ENCODE assay signal across 8 mouse cellular contexts in the genomic region with DNA sequence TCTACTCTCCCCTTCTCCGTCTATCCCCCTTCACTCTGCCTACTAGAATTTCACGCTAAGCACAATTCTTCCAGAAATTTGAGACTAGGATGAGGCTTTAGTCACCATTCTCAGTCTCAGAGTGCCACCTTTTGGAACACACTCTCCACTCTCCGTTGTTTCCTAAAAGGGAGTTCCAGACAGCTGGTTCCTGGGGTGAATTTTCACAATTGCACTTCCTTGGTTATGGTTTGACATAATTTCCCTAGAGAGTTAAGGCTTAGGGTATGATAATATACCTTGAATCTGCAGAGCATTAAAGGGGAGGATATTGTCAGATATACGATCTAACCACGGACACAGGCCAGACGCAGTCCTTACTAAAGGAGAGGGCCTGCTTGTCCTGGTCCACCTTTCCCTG.
DNase-seq lines count a peak whose midpoint lies in the region; ATAC-seq and TF ChIP-seq lines count a peak whose summit lies in the region.

No protein-coding gene starts in this region.

- H3K9me3 ChIP-seq in hindbrain, embryonic 10.5 days, result no peaks in the 10 kb centered on the region
- H3K9me3 ChIP-seq in hindbrain, embryonic 11.5 days (ENCODE audit: control insufficient read depth, low read length), result no peaks in the 10 kb centered on the region
- H3K9me3 ChIP-seq in forebrain, embryonic 12.5 days, result no peaks in the 10 kb centered on the region

- DNase-seq in hindbrain, embryonic 10.5 days (ENCODE audit: low spot score), result peak; percentile 7
- no peak for DNase-seq in hindbrain, embryonic 11.5 days (ENCODE audit: low spot score)
- peak; percentile 55 for DNase-seq in embryo, embryonic 9.5 days (ENCODE audit: extremely low spot score)
- DNase-seq in left cerebral cortex, adult 2 months (ENCODE audit: extremely low spot score in 1 of 2, low spot score in 2 of 2), result peak; percentile 17 to 28
- peak; percentile 33 for DNase-seq in telencephalon, adult 2 months (ENCODE audit: low read depth, low spot score)
- DNase-seq in urinary bladder, postnatal 10 days (ENCODE audit: low spot score), result no peak

- no peaks in the 10 kb centered on the region for H3K36me3 ChIP-seq in hindbrain, embryonic 10.5 days
- H3K36me3 ChIP-seq in hindbrain, embryonic 11.5 days (ENCODE audit: control insufficient read depth, insufficient read depth, low read length), result no peaks in the 10 kb centered on the region
- H3K36me3 ChIP-seq in forebrain, embryonic 12.5 days (replicated peaks), result no peaks in the 10 kb centered on the region

- ATAC-seq in hindbrain, embryonic 11.5 days (ENCODE audit: low FRiP score), result no peak
- ATAC-seq in CD4-positive, CD25-positive, alpha-beta regulatory T cell, adult 4 months, result peak; percentile 3
- no peak for ATAC-seq in forebrain, embryonic 12.5 days (ENCODE audit: low FRiP score)

- 63% methylated on average over 6 of the region's 6 CpGs for WGBS in hindbrain, embryonic 10.5 days
- 60% methylated on average over 6 of the region's 6 CpGs for WGBS in hindbrain, embryonic 11.5 days
- 62% methylated on average over 6 of the region's 6 CpGs for WGBS in forebrain, embryonic 12.5 days

- no peaks in the 10 kb centered on the region for H3K27me3 ChIP-seq in hindbrain, embryonic 10.5 days (ENCODE audit: insufficient read depth, poor library complexity, severe bottlenecking)
- H3K27me3 ChIP-seq in hindbrain, embryonic 11.5 days (ENCODE audit: control insufficient read depth, insufficient read depth, low read length), result no peaks in the 10 kb centered on the region
- no peaks in the 10 kb centered on the region for H3K27me3 ChIP-seq in forebrain, embryonic 12.5 days

- H3K27ac ChIP-seq in hindbrain, embryonic 10.5 days, result no peak overlapping the region
- no peak overlapping the region for H3K27ac ChIP-seq in hindbrain, embryonic 11.5 days (ENCODE audit: low read depth, low read length)
- no peak overlapping the region for H3K27ac ChIP-seq in left cerebral cortex, adult 2 months
- H3K27ac ChIP-seq in forebrain, embryonic 12.5 days, result no peak overlapping the region

- H3K4me1 ChIP-seq in hindbrain, embryonic 10.5 days (replicated peaks), result peaks cover 3% of the 10 kb centered on the region; the same call in 1 of the 2 replicates
- H3K4me1 ChIP-seq in hindbrain, embryonic 11.5 days (replicated peaks; ENCODE audit: control insufficient read depth, insufficient read depth, low read length), result no peaks in the 10 kb centered on the region
- no peaks in the 10 kb centered on the region for H3K4me1 ChIP-seq in forebrain, embryonic 12.5 days

- no peak overlapping the region for H3K4me3 ChIP-seq in hindbrain, embryonic 10.5 days
- no peak overlapping the region for H3K4me3 ChIP-seq in hindbrain, embryonic 11.5 days (ENCODE audit: low read depth, low read length)
- no peak overlapping the region for H3K4me3 ChIP-seq in left cerebral cortex, adult 2 months
- H3K4me3 ChIP-seq in forebrain, embryonic 12.5 days (replicated peaks), result no peak overlapping the region

- no peak overlapping the region for H3K4me2 ChIP-seq in hindbrain, embryonic 11.5 days (replicated peaks; ENCODE audit: low read depth, low read length)
- no peak overlapping the region for H3K4me2 ChIP-seq in forebrain, embryonic 12.5 days

- no peak overlapping the region for H3K9ac ChIP-seq in hindbrain, embryonic 11.5 days (ENCODE audit: low read depth, low read length)
- no peak overlapping the region for H3K9ac ChIP-seq in forebrain, embryonic 12.5 days

- TF ChIP-seq CTCF in left cerebral cortex, adult 2 months (IDR thresholded peaks at IDR 0.05), result peak; percentile 65

- intact Hi-C loops in left cerebral cortex, adult 2 months (cut with DNase I), result loop anchor here (2.0 to 5.0 kb wide), 4 partner anchors 140 to 676 kb away; no protein-coding TSS in a partner anchor

Comparison
In these comparisons a context has a peak if more than half of its experiments do, and no peak if none do; other contexts are left out.
1. DNase-seq: peak in hindbrain, embryonic 10.5 days (single experiment), embryo, embryonic 9.5 days (single experiment), left cerebral cortex, adult 2 months (2 of 2) and telencephalon, adult 2 months (single experiment); none in hindbrain, embryonic 11.5 days (single experiment) and urinary bladder, postnatal 10 days (single experiment).